ENCODE assay signal across 9 mouse cellular contexts in genomic region chr11:42181973-42182824, GRCm38 (mm10). TPM values are rescaled to one million over a fixed set of nuclear protein-coding genes. Genes with fewer than 3 reads are reported as not detected.
A peak's percentile ranks its signal among the peaks of the same experiment; 100 is the strongest.
DNase-seq lines count a peak whose midpoint lies in the region; ATAC-seq and TF ChIP-seq lines count a peak whose summit lies in the region.
"Had no signal": no experiment of that assay in that cellular context is flagged by ENCODE, and none has a peak within 500 bp of the region (broad histone marks: within the 10 kb centered on the region; RNA-seq: fewer than 3 reads in every experiment).

No protein-coding gene starts in this region.

- H3K4me1 ChIP-seq in lung, embryonic 16.5 days (replicated peaks; ENCODE audit: control insufficient read depth, insufficient read depth, low read length) = 0 out of 2 replicates have a peak, but pooled peaks cover 4% of the 10 kb centered on the region
- peaks cover 6% of the 10 kb centered on the region for H3K4me1 ChIP-seq in heart, postnatal 0 days (ENCODE audit: control insufficient read depth, insufficient read depth)

- H3K36me3 ChIP-seq in lung, embryonic 16.5 days (ENCODE audit: control insufficient read depth, insufficient read depth, low read length) = no peaks in the 10 kb centered on the region
- H3K36me3 ChIP-seq in heart, postnatal 0 days (replicated peaks; ENCODE audit: control insufficient read depth, insufficient read depth, low read length) = no peaks in the 10 kb centered on the region

- DNase-seq in lung, postnatal 10 days = no peak
- DNase-seq in embryo, embryonic 11 days = peak; percentile 75
- no peak for DNase-seq in heart, postnatal 0 days (ENCODE audit: low spot score)
- DNase-seq in left cerebral cortex, postnatal 10 days (ENCODE audit: extremely low spot score in 1 of 2, low spot score in 2 of 2) = peak; percentile 48 to 51
- peak; percentile 58 for DNase-seq in neural tube, embryonic 10.5 days (ENCODE audit: extremely low spot score, low spot score)
- no peak for DNase-seq in gastrocnemius, adult 18-20 months (ENCODE audit: low spot score)

- no peak overlapping the region for H3K27ac ChIP-seq in lung, embryonic 16.5 days (ENCODE audit: low read length)
- no peak overlapping the region for H3K27ac ChIP-seq in heart, postnatal 0 days (ENCODE audit: low read depth)

- peaks cover 5% of the 10 kb centered on the region for H3K27me3 ChIP-seq in lung, embryonic 16.5 days (ENCODE audit: control insufficient read depth, insufficient read depth, low read depth, low read length)
- peaks cover 26% of the 10 kb centered on the region for H3K27me3 ChIP-seq in heart, postnatal 0 days (ENCODE audit: control insufficient read depth, insufficient read depth, low read length)

- H3K4me2 ChIP-seq in lung, embryonic 16.5 days (ENCODE audit: low read depth, low read length) = peak overlapping the region; percentile 74
- peak overlapping the region; percentile 85 for H3K4me2 ChIP-seq in heart, postnatal 0 days (ENCODE audit: low read depth, low read length)

- ATAC-seq in lung, embryonic 16.5 days (ENCODE audit: low read depth) = peak; percentile 36; the same call in 1 of the 2 replicates
- peak; percentile 60; the same call in 1 of the 2 replicates for ATAC-seq in heart, postnatal 0 days (ENCODE audit: insufficient read depth, low read depth)
- ATAC-seq in megakaryocyte progenitor cell, adult 5-6 weeks (replicated peaks; ENCODE audit: poor library complexity) = no peak

- intact Hi-C loops in left cerebral cortex, postnatal 10 days (cut with DNase I) = loop anchor here (2.0 to 10.0 kb wide), 4 partner anchors 239 to 1317 kb away; no protein-coding TSS in a partner anchor

- no peak for TF ChIP-seq EP300 in heart, postnatal 0 days (IDR thresholded peaks at IDR 0.05; ENCODE audit: low read depth)

- WGBS in lung, embryonic 16.5 days = under 1% methylated on average over 35 of the region's 35 CpGs
- under 1% methylated on average over 35 of the region's 35 CpGs for WGBS in heart, postnatal 0 days

- no peak for TF ChIP-seq CTCF in heart, postnatal 0 days (IDR thresholded peaks at IDR 0.05; ENCODE audit: low read depth)

- no peaks in the 10 kb centered on the region for H3K9me3 ChIP-seq in lung, embryonic 16.5 days (ENCODE audit: control insufficient read depth, low read length)
- no peaks in the 10 kb centered on the region for H3K9me3 ChIP-seq in heart, postnatal 0 days (replicated peaks; ENCODE audit: control insufficient read depth, low read length)

- H3K9ac ChIP-seq in lung, embryonic 16.5 days (ENCODE audit: low read length) = peak overlapping the region; percentile 58
- peak overlapping the region; percentile 42 for H3K9ac ChIP-seq in heart, postnatal 0 days (replicated peaks; ENCODE audit: low read depth, low read length)

- H3K4me3 ChIP-seq in lung, embryonic 16.5 days (ENCODE audit: low read length) = peak overlapping the region; percentile 50
- H3K4me3 ChIP-seq in heart, postnatal 0 days (ENCODE audit: low read depth, low read length) = peak overlapping the region; percentile 53

RNA-seq across cellular contexts. Expression of gene Gabra1, which starts 0.5 kb away (rescaled TPM):
- polyA plus RNA-seq in lung, embryonic 16.5 days (2015; fragmentation: Nextera tagmentation; extraction: Ambion mirVana) = 0.58 and 1.2 TPM in 2 replicates
- total RNA-seq in heart, postnatal 0 days (2014; rRNA removed; ENCODE audit: low replicate concordance) = 1.7 TPM in 1 of 2 replicates, not detected in the other
- 0.18 and 0.52 TPM in 2 replicates for polyA plus RNA-seq in heart, postnatal 0 days (2015; fragmentation: Nextera tagmentation; extraction: Ambion mirVana)
- total RNA-seq in left cerebral cortex, postnatal 10 days (2021) = 100 to 1,000 TPM; 298 to 314 TPM
- not detected in 2 replicates for total RNA-seq in megakaryocyte progenitor cell, adult 5-6 weeks (2015)
- total RNA-seq in megakaryocyte progenitor cell, adult 5-6 weeks (2017) = not detected in 2 replicates
- total RNA-seq in gastrocnemius, adult 18-20 months (2021) = 1 to 10 TPM; 1.2 TPM
- polyA plus RNA-seq: small intestine, adult 2 months had no signal

Comparison
In these comparisons a context has a peak if more than half of its experiments do, and no peak if none do; other contexts are left out.
1. DNase-seq: peak in embryo, embryonic 11 days (single experiment), left cerebral cortex, postnatal 10 days (2 of 2) and neural tube, embryonic 10.5 days (single experiment); none in lung, postnatal 10 days (single experiment), heart, postnatal 0 days (single experiment) and gastrocnemius, adult 18-20 months (single experiment).
2. RNA of gene Gabra1, which starts 0.5 kb away (total RNA-seq): 298 to 314 TPM in left cerebral cortex, postnatal 10 days; 1.2 TPM in gastrocnemius, adult 18-20 months, 1.7 TPM in heart, postnatal 0 days and not detected in megakaryocyte progenitor cell, adult 5-6 weeks; every median in the first group is over 100 times any median in the second.